Mouse (Mus musculus) 3134 (cell line): ENCODE data around the gene Kcnip2.

Experiments used
- DNase-seq: peaks from one replicate; pipeline ENCODE4 v3.0.0-alpha.2; 2011; ENCODE audit warnings: low spot score; ENCODE audit not compliant: insufficient read length; ENCODE audit errors: extremely low read depth

Gene Kcnip2

GRCm38 (mm10) chr19:45783181-45783932, 32.5 kb downstream of the Kcnip2 start, which contains the start of gene Mgea5:
TSS of gene Mgea5 (minus strand) at chr19:45783837.
- peak; percentile 99 for DNase-seq

GRCm38 (mm10) chr19:45782315-45783001, 33.4 kb downstream of the Kcnip2 start:
- DNase-seq = peak; percentile 84

- no peak for DNase-seq
These were observed 34.2 kb downstream of the Kcnip2 start for GRCm38 (mm10) chr19:45781676-45782075.

- DNase-seq = no peak
These were observed 35.4 kb downstream of the Kcnip2 start for GRCm38 (mm10) chr19:45780350-45780915.

- no peak for DNase-seq
These were observed 40.4 kb downstream of the Kcnip2 start for GRCm38 (mm10) chr19:45775486-45775885.

- DNase-seq = no peak
These were observed 44.4 kb downstream of the Kcnip2 start for GRCm38 (mm10) chr19:45771501-45771900.

GRCm38 (mm10) chr19:45760810-45761209, 55.1 kb downstream of the Kcnip2 start:
- no peak for DNase-seq

GRCm38 (mm10) chr19:45758671-45759070, 57.2 kb downstream of the Kcnip2 start:
- no peak for DNase-seq

- no peak for DNase-seq
These were observed 62.3 kb downstream of the Kcnip2 start for GRCm38 (mm10) chr19:45753551-45753950.

- no peak for DNase-seq
These were observed 64.0 kb downstream of the Kcnip2 start for GRCm38 (mm10) chr19:45751881-45752280.

GRCm38 (mm10) chr19:45749243-45750043, 66.4 kb downstream of the Kcnip2 start, which contains the start of gene Npm3:
TSS of gene Npm3 (minus strand) at chr19:45749591.
- peak; percentile 82 for DNase-seq

- DNase-seq = peak; percentile 67
These were observed 67.1 kb downstream of the Kcnip2 start for GRCm38 (mm10) chr19:45748691-45749242.

GRCm38 (mm10) chr19:45748206-45748605, 67.7 kb downstream of the Kcnip2 start:
- peak; percentile 42 for DNase-seq

- DNase-seq = peak; percentile 76
These were observed 68.6 kb downstream of the Kcnip2 start for GRCm38 (mm10) chr19:45747028-45747867.

GRCm38 (mm10) chr19:45746153-45747020, 69.5 kb downstream of the Kcnip2 start:
- no peak for DNase-seq

- no peak for DNase-seq
These were observed 70.3 kb downstream of the Kcnip2 start for GRCm38 (mm10) chr19:45745344-45746152.

- DNase-seq = no peak
These were observed 72.2 kb downstream of the Kcnip2 start for GRCm38 (mm10) chr19:45743619-45744018.
